Mouse (Mus musculus) megakaryocyte, embryonic 14.5 days (primary cell): ENCODE measurements around the gene Ermap.

Experiments
- FLI1 ChIP-seq: IDR thresholded peaks from 2 replicates; pipeline ENCODE4 v1.6.1; 2012; ENCODE audit warnings: low read length, inconsistent platforms, mixed read lengths
- GATA1 ChIP-seq: IDR thresholded peaks from 3 replicates; pipeline ENCODE4 v1.6.1; 2012; ENCODE audit warnings: mixed read lengths, low read length, inconsistent platforms, borderline replicate concordance

- TF ChIP-seq GATA1 (no peak), FLI1 (no peak)
These were observed 8.4 kb downstream of the Ermap start for GRCm38 (mm10) chr4:119181456-119181855.
